Mouse (Mus musculus) spleen, adult 2 months (tissue): Measurements from ENCODE around the gene Smim24.

ENCODE experiments used
- CTCF ChIP-seq: fragments of 200-500 bp; IDR thresholded peaks from 2 replicates; pipeline ENCODE4 v1.5.1; 2011; ENCODE audit warnings: mild to moderate bottlenecking, inconsistent platforms; ENCODE audit not compliant: insufficient read depth, insufficient read length, insufficient replicate concordance; ENCODE audit errors: extremely low read depth
- POLR2A ChIP-seq: fragments of 200-500 bp; IDR thresholded peaks from 2 replicates; pipeline ENCODE4 v1.6.1; 2011; ENCODE audit warnings: low read depth, low read length, inconsistent platforms

DNA sequence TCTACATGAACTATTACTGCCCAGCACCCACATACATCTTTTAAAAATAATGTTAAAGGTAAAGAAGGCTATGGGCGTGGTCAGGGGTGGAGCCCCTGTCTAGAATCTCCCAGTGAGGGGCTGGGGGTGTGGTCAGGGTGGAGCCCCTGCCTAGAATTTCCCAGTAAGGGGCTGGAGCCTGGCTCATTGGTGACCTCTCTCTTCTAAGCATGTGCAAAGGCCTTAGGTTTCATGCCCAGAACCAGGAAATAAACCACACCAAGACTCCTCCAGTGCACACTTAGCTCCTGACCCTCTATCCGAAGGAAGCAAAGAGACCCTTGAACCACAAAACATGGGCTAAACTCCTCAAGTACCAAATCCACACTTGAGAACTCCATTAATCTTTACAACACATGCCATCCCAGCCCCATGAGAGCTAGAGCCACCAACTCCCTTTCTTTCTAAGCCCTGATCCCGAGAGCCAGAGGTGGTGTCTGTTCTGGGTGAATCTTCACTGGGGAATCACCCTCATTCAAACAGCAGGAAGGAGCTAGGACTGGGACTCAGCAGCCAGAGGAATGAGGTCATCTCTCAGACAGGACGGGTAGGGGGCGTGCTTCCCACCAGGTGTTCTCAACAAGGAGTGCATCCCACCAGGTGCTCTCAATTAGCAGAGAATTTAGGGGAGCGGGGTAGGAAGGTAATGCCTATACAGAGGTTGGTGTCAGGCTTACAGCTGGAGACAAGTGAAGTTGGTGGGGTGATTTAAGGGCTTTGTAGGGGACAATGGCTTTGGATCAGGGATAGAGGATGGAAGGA lies 16.1 kb upstream of the Smim24 start:
- TF ChIP-seq CTCF (no peak), POLR2A (no peak)
